Mouse (Mus musculus) embryonic facial prominence, embryonic 13.5 days (tissue): ENCODE results near the gene Reg1. TPM values are rescaled to one million over a fixed set of nuclear protein-coding genes. Genes with fewer than 3 reads are reported as not detected.
"Not testable (repeated sequence)": the region's sequence is repeated elsewhere in the genome, so short reads cannot be mapped to it uniquely, and the experiment has no call there.

Experiments used
- ATAC-seq: fragments of 200-750 bp; cut with Nextera tagmentation; 2 replicates; pipeline ENCODE4 v1.8.0; 2017; ENCODE audit warnings: low read depth; ENCODE audit not compliant: insufficient number of reproducible peaks, insufficient read depth, low FRiP score, low TSS enrichment
- H3K27ac ChIP-seq: fragments of 300-500 bp; sonication (generic); 2 replicates; pipeline ENCODE4 v1.5.1; 2015; ENCODE audit warnings: moderate library complexity, mild to moderate bottlenecking, inconsistent platforms
- H3K27me3 ChIP-seq: fragments of 300-500 bp; sonication (generic); 2 replicates; pipeline ENCODE4 v1.6.1; 2015; ENCODE audit warnings: mild to moderate bottlenecking, inconsistent platforms
- H3K36me3 ChIP-seq: fragments of 300-500 bp; sonication (generic); 2 replicates; pipeline ENCODE4 v1.6.1; 2015; ENCODE audit warnings: mild to moderate bottlenecking, inconsistent platforms
- H3K4me1 ChIP-seq: fragments of 300-500 bp; sonication (generic); 2 replicates; pipeline ENCODE4 v1.6.1; 2015; ENCODE audit warnings: inconsistent platforms
- H3K4me2 ChIP-seq: fragments of 300-500 bp; sonication (generic); 2 replicates; pipeline ENCODE4 v1.6.1; 2015; ENCODE audit warnings: moderate library complexity, mild to moderate bottlenecking, inconsistent platforms
- H3K4me3 ChIP-seq: fragments of 300-500 bp; sonication (generic); 2 replicates; pipeline ENCODE4 v1.5.1; 2015; ENCODE audit warnings: mild to moderate bottlenecking, inconsistent platforms
- H3K9ac ChIP-seq: fragments of 300-500 bp; sonication (generic); 2 replicates; pipeline ENCODE4 v1.6.1; 2015; ENCODE audit warnings: mild to moderate bottlenecking, inconsistent platforms
- H3K9me3 ChIP-seq: fragments of 300-500 bp; sonication (generic); 2 replicates; pipeline ENCODE4 v1.6.1; 2016; ENCODE audit warnings: inconsistent platforms
- WGBS: fragments of 180-500 bp; shearing (Covaris S2); methylation state at CpG from one replicate; pipeline ENCODE4 v1.1.7; 2015; ENCODE audit warnings: mixed read lengths; 5-methylcytosine and 5-hydroxymethylcytosine counted together
- polyA plus RNA-seq: library from polyadenylated mRNA; unstranded; fragments of >200 nt; fragmentation: Nextera tagmentation; extraction: Ambion mirVana; gene quantifications from 2 replicates; pipeline ENCODE4 v1.2.1, GENCODE M21; 2015

The Reg1 gene
- polyA plus RNA-seq: not detected in 2 replicates

DNA sequence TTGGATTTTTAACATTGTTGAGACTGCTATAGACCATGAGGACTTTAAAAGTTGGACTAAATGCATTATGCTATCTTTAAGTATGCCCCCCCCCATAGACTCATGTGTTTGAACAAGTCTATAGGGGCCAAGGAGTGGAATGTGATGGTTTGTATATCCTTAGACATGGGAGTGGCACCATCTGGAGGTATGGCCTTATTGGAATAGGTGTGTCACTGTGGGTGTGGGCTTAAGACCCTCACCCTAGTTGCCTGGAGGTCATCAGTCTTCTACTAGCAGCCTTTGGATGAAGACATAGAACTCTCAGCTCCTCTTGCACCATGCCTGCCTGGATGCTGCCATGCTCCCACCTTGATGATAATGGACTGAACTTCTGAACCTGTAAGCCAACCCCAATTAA is at the start of gene Reg1:
Reg1 (plus strand) TSS at position 301 of the 400 bp plus-strand sequence.
- not testable (repeated sequence) for H3K36me3 ChIP-seq

GRCm38 (mm10) chr6:78378765-78379164 is 43.7 kb upstream of the Reg1 start, which contains the start of gene Reg3d:
TSS of gene Reg3d (minus strand) at chr6:78378865.
- Histone ChIP-seq H3K36me3 (no peaks in the 10 kb centered on the region), H3K4me2 (no peak within 1 kb of the TSS), H3K27ac (no peak within 1 kb of the TSS), H3K4me3 (no peak within 1 kb of the TSS), H3K9ac (no peak within 1 kb of the TSS), H3K27me3 (no peaks in the 10 kb centered on the region), H3K9me3 (no peaks in the 10 kb centered on the region), H3K4me1 (no peaks in the 10 kb centered on the region)
- ATAC-seq: no peak
- 72% methylated on average over 2 of the region's 2 CpGs for WGBS

More for the DNA sequence above, at the start of gene Reg1:
- not testable (repeated sequence) for H3K4me3 ChIP-seq, H3K4me2 ChIP-seq, H3K27ac ChIP-seq, H3K4me1 ChIP-seq, ATAC-seq, H3K27me3 ChIP-seq, H3K9ac ChIP-seq, H3K9me3 ChIP-seq

- Histone ChIP-seq H3K27ac (no peak within 1 kb of the TSS), H3K27me3 (no peaks in the 10 kb centered on the region), H3K4me2 (no peak within 1 kb of the TSS), H3K4me3 (no peak within 1 kb of the TSS), H3K36me3 (no peaks in the 10 kb centered on the region), H3K4me1 (no peaks in the 10 kb centered on the region), H3K9me3 (no peaks in the 10 kb centered on the region), H3K9ac (no peak within 1 kb of the TSS)
- ATAC-seq: no peak
These were observed 42.1 kb upstream of the Reg1 start, which contains the start of gene Reg3a for GRCm38 (mm10) chr6:78380409-78380808. TSS of gene Reg3a (plus strand) at chr6:78380709.

- H3K9ac ChIP-seq: no peak overlapping the region
- 79% methylated on average over 3 of the region's 3 CpGs for WGBS
- H3K9me3 ChIP-seq: no peaks in the 10 kb centered on the region
- H3K27ac ChIP-seq: no peak overlapping the region
- H3K4me2 ChIP-seq: no peak overlapping the region
- H3K4me1 ChIP-seq: no peaks in the 10 kb centered on the region
- H3K4me3 ChIP-seq: no peak overlapping the region
- H3K36me3 ChIP-seq: no peaks in the 10 kb centered on the region
- ATAC-seq: no peak
- no peaks in the 10 kb centered on the region for H3K27me3 ChIP-seq
These were observed 36.9 kb upstream of the Reg1 start for GRCm38 (mm10) chr6:78385609-78386008.

- H3K9ac ChIP-seq, H3K4me2 ChIP-seq, H3K27me3 ChIP-seq, H3K27ac ChIP-seq, ATAC-seq, H3K4me3 ChIP-seq, H3K4me1 ChIP-seq, H3K9me3 ChIP-seq, H3K36me3 ChIP-seq: not testable (repeated sequence)
- WGBS: 96% methylated on average over 4 of the region's 17 CpGs
These were observed 27.2 kb upstream of the Reg1 start, which contains the start of gene Reg2 for GRCm38 (mm10) chr6:78395323-78395722. TSS of gene Reg2 (plus strand) at chr6:78395623.

DNA sequence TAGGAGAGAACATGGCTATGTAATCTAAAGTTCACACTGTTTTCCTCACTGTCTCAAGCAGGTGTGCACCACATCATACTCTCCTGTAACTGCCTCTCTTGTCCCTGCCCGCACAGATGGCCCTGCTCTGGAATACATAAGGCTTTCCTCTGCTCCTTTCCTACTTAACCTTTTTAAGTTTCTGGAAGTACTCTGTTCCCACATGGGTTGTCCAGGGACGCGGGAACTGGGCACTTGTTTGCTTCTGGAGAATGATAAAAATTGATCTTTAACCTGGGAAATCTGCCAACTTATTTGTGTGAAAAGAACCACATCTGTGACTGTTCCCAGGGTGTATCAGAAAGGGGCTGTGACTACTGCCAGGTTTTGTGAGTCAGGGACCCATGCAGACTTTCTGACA is 3.0 kb downstream of the Reg1 start:
- Histone ChIP-seq H3K27ac (no peak overlapping the region), H3K4me3 (no peak overlapping the region), H3K27me3 (no peaks in the 10 kb centered on the region), H3K4me2 (no peak overlapping the region), H3K4me1 (no peaks in the 10 kb centered on the region), H3K36me3 (no peaks in the 10 kb centered on the region), H3K9ac (no peak overlapping the region), H3K9me3 (no peaks in the 10 kb centered on the region)
- ATAC-seq: no peak
- whole genome bisulfite sequencing: 92% methylated on average over 3 of the region's 3 CpGs

- Histone ChIP-seq H3K4me1 (no peaks in the 10 kb centered on the region), H3K27ac (no peak overlapping the region), H3K27me3 (no peaks in the 10 kb centered on the region), H3K36me3 (no peaks in the 10 kb centered on the region), H3K9me3 (no peaks in the 10 kb centered on the region), H3K9ac (no peak overlapping the region), H3K4me3 (no peak overlapping the region), H3K4me2 (no peak overlapping the region)
- WGBS: 58% methylated on average over 1 of the region's 1 CpGs
- ATAC-seq: no peak
These were observed 24.7 kb downstream of the Reg1 start for GRCm38 (mm10) chr6:78447202-78447601.

DNA sequence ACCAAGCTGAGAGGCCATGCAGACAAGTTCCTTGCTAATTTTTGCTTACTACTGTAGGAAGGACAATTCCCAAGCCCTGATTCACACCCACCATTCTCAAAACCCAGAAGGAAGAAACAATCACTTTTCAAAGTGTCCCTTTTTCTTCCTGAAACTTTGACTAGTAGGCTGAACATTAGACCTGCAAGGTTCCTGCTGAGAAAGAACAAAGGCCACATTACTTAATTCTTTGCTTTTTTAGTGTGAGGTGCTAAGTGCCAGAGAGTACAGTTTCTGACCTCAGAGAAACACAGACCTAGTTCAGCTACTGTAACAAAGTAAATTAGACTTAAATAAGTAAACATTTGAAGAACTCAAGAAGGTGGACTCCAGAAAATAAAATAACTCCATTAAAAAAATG is 25.9 kb downstream of the Reg1 start:
- no peaks in the 10 kb centered on the region for H3K4me1 ChIP-seq
- no peak overlapping the region for H3K9ac ChIP-seq
- no peak overlapping the region for H3K4me2 ChIP-seq
- H3K4me3 ChIP-seq: no peak overlapping the region
- no peak for ATAC-seq
- H3K36me3 ChIP-seq: no peaks in the 10 kb centered on the region
- H3K27ac ChIP-seq: no peak overlapping the region
- H3K27me3 ChIP-seq: no peaks in the 10 kb centered on the region
- H3K9me3 ChIP-seq: no peaks in the 10 kb centered on the region

DNA sequence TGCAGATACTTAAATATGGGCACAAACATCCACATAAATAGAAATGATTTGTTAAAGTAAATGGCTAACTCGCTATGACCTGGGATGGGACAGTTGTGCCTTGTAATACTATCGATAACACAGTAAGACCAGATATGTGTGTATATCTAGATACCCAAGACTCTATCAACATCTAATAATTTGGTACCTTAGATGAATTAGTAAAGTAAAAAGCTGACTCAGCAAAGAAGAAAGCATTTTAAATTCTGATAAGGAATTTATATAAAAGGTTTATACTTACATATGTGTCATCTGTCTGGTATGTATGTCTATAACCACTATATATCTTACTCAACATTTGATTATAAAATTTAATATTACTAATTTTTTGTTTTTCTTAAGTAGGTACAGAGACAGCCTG is 30.3 kb downstream of the Reg1 start:
- Histone ChIP-seq H3K4me1 (no peaks in the 10 kb centered on the region), H3K4me3 (no peak overlapping the region), H3K27ac (no peak overlapping the region), H3K4me2 (no peak overlapping the region), H3K9ac (no peak overlapping the region), H3K9me3 (no peaks in the 10 kb centered on the region), H3K27me3 (no peaks in the 10 kb centered on the region), H3K36me3 (no peaks in the 10 kb centered on the region)
- 93% methylated on average over 2 of the region's 2 CpGs for WGBS
- no peak for ATAC-seq

DNA sequence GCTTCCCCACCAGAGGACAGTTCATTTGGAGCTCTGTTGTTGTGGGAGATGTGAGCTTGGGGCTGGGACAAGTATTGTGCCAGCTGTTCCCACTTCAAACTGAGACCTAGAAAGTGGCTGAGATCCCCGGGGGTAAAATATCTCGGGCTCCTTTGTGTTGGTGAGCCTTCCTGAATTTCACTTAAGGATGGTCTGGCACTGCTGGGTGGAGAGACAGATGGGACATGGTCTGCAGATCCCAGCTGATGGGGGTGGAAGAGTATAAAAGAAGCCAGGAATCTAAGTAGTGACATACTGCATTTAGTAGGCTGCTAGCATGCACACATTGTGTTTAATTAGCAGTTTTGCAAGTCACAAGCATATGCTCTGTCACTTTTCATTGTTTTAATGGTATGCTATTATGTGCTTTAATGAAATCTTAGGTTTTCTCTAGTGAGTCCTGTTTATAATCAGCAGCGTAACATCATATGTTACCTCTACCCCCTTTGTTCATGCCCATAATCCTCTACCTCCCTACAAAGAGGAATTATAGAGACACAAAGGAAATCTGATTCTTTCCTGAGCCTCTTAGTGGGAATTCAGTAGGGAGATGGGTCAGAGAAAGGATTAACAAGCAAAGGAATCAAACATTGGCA is 37.8 kb downstream of the Reg1 start:
- no peak for ATAC-seq
- Histone ChIP-seq H3K27me3 (no peaks in the 10 kb centered on the region), H3K9ac (no peak overlapping the region), H3K36me3 (no peaks in the 10 kb centered on the region), H3K4me2 (no peak overlapping the region), H3K4me1 (no peaks in the 10 kb centered on the region), H3K9me3 (no peaks in the 10 kb centered on the region), H3K4me3 (no peak overlapping the region), H3K27ac (no peak overlapping the region)
- 32% methylated on average over 3 of the region's 3 CpGs for WGBS

DNA sequence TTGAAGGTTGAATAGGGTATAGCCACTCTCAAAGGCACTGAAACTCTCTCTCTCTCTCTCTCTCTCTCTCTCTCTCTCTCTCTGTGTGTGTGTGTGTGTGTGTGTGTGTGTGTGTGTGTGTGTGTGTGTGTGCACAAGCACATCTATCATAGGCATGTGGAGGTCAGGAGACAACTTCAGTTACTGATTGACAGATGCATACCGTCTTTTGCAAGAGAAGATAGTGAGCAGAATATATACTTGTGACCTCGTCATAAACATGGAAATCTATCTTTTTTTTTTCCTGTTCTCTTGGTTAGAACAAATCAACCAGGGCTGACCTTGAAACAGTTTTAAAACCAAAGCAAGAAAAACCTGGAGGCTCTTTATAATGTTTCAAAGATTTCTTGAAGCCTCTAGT is 39.8 kb downstream of the Reg1 start:
- H3K4me3 ChIP-seq: no peak overlapping the region
- H3K27me3 ChIP-seq: no peaks in the 10 kb centered on the region
- 70% methylated on average over 2 of the region's 2 CpGs for WGBS
- H3K36me3 ChIP-seq: no peaks in the 10 kb centered on the region
- no peak overlapping the region for H3K27ac ChIP-seq
- no peaks in the 10 kb centered on the region for H3K4me1 ChIP-seq
- no peak overlapping the region for H3K4me2 ChIP-seq
- ATAC-seq: no peak
- no peak overlapping the region for H3K9ac ChIP-seq
- H3K9me3 ChIP-seq: no peaks in the 10 kb centered on the region

DNA sequence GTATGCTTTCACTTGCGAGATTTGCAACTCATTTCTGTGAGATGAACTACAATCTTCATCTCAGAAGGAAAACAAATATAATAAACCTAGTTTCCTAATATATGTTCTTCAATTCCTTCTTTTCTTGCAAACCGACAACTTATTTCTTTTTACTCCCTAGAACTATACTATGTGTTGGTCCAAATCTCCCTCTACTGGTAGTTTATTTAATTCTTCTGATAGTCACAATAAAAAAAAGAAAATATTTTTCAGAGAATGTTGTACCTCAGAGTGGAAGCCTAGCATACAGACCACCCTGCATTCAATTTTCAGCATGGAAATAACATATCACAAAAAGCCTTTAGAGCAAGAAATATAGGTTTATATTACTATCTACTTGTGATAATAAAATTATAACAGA is 40.8 kb downstream of the Reg1 start:
- Histone ChIP-seq H3K9me3 (no peaks in the 10 kb centered on the region), H3K4me2 (no peak overlapping the region), H3K27me3 (no peaks in the 10 kb centered on the region), H3K27ac (no peak overlapping the region), H3K4me3 (no peak overlapping the region), H3K4me1 (no peaks in the 10 kb centered on the region), H3K9ac (no peak overlapping the region), H3K36me3 (no peaks in the 10 kb centered on the region)
- 73% methylated on average over 2 of the region's 2 CpGs for WGBS
- ATAC-seq: no peak
